Mouse (Mus musculus) hindbrain, embryonic 16.5 days (tissue): Measurements from ENCODE around the gene Dppa5a. TPM values are rescaled to one million over a fixed set of nuclear protein-coding genes. Genes with fewer than 3 reads are reported as not detected.
"Not testable (repeated sequence)": the region's sequence is repeated elsewhere in the genome, so short reads cannot be mapped to it uniquely, and the experiment has no call there.

Experiments
- ATAC-seq: fragments of 200-750 bp; cut with Nextera tagmentation; 2 replicates; pipeline ENCODE4 v1.8.0; 2017; ENCODE audit warnings: moderate TSS enrichment, moderate library complexity
- H3K27ac ChIP-seq: fragments of 300-500 bp; sonication (generic); 2 replicates; pipeline ENCODE4 v1.5.1; 2014; ENCODE audit warnings: low read depth, mild to moderate bottlenecking, control low read depth, low read length, moderate library complexity
- H3K27me3 ChIP-seq: fragments of 300-500 bp; sonication (generic); replicated peaks from 2 replicates; pipeline ENCODE4 v1.6.1; 2014; ENCODE audit warnings: low read length; ENCODE audit not compliant: control insufficient read depth, insufficient read depth
- H3K36me3 ChIP-seq: fragments of 300-500 bp; sonication (generic); 2 replicates; pipeline ENCODE4 v1.6.1; 2014; ENCODE audit warnings: mild to moderate bottlenecking, low read length, moderate library complexity, mixed read lengths; ENCODE audit not compliant: control insufficient read depth, insufficient read depth
- H3K4me1 ChIP-seq: fragments of 300-500 bp; sonication (generic); 2 replicates; pipeline ENCODE4 v1.6.1; 2014; ENCODE audit warnings: low read depth, low read length; ENCODE audit not compliant: control insufficient read depth, insufficient read depth
- H3K4me2 ChIP-seq: fragments of 300-500 bp; sonication (generic); 2 replicates; pipeline ENCODE4 v1.6.1; 2014; ENCODE audit warnings: mild to moderate bottlenecking, low read length, control low read depth, moderate library complexity
- H3K4me3 ChIP-seq: fragments of 300-500 bp; sonication (generic); 2 replicates; pipeline ENCODE4 v1.5.1; 2014; ENCODE audit warnings: mild to moderate bottlenecking, low read length, control low read depth, moderate library complexity
- H3K9ac ChIP-seq: fragments of 300-500 bp; sonication (generic); 2 replicates; pipeline ENCODE4 v1.6.1; 2014; ENCODE audit warnings: low read depth, mild to moderate bottlenecking, control low read depth, low read length, moderate library complexity
- H3K9me3 ChIP-seq: fragments of 300-500 bp; sonication (generic); 2 replicates; pipeline ENCODE4 v1.6.1; 2014; ENCODE audit warnings: mild to moderate bottlenecking, low read length, moderate library complexity; ENCODE audit not compliant: control insufficient read depth
- WGBS: fragments of 180-500 bp; shearing (Covaris S2); extraction: QIAGEN DNeasy Blood & Tissue Kit; methylation state at CpG from one replicate; pipeline ENCODE4 v1.1.7; 2014; 5-methylcytosine and 5-hydroxymethylcytosine counted together
- polyA plus RNA-seq: library from polyadenylated mRNA; unstranded; fragments of >200 nt; fragmentation: Nextera tagmentation; extraction: Ambion mirVana; gene quantifications from 2 replicates; pipeline ENCODE4 v1.2.1, GENCODE M21; 2015

The Dppa5a gene
- 4.5 and 6.4 TPM in 2 replicates for polyA plus RNA-seq

GRCm38 (mm10) chr9:78367959-78368358, at the start of gene Dppa5a:
Dppa5a (minus strand) TSS chr9:78368177.
- not testable (repeated sequence) for H3K4me2 ChIP-seq, H3K4me1 ChIP-seq, H3K9ac ChIP-seq, H3K9me3 ChIP-seq, H3K27ac ChIP-seq, H3K36me3 ChIP-seq, H3K27me3 ChIP-seq, H3K4me3 ChIP-seq, ATAC-seq
- 93% methylated on average over 16 of the region's 16 CpGs for WGBS

DNA sequence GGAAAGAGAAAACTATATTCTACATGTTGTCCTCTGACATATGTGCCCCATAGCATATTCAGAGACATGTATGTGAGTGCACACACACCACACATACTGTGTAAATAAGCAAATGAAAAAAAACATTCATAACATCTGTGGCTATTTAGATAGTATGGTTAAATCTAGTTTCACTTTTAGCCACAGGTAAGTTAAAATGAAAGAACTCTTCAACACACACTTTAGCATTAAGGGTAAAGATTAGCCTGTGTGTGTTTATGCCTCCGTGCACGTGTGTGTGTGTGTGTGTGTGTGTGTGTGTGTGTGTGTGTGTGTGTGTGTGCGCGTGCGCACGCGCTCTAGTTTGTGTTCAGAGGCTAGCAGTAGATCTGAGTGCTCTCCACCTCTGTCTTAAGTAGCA, 33.6 kb upstream of the Dppa5a start:
- Histone ChIP-seq H3K4me2 (no peak overlapping the region), H3K9ac (no peak overlapping the region), H3K27ac (no peak overlapping the region), H3K27me3 (peaks cover 4% of the 10 kb centered on the region), H3K9me3 (no peaks in the 10 kb centered on the region), H3K36me3 (no peaks in the 10 kb centered on the region), H3K4me3 (no peak overlapping the region), H3K4me1 (no peaks in the 10 kb centered on the region)
- ATAC-seq = no peak
- 95% methylated on average over 7 of the region's 7 CpGs for WGBS

DNA sequence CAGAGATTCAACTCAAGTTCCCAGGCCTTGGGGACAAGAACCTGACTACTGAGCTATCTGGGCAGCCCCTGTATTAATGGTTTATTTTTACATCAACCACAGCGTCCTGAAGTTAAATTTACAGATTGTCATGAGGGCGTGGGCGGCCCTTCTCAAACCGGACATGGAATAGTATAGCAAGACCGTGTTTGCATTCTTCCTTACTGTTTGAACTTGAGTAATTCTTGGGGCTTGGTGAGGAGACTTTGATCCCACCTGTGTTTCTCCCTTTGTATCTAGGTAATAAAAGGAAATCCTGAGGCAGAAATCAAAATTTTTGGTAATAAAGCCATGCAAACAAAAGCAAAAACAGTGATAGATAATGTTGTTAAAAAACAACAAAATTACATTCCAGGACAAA, 32.6 kb upstream of the Dppa5a start:
- H3K36me3 ChIP-seq = no peaks in the 10 kb centered on the region
- ATAC-seq = no peak
- no peak overlapping the region for H3K4me2 ChIP-seq
- peaks cover 6% of the 10 kb centered on the region for H3K4me1 ChIP-seq
- no peak overlapping the region for H3K9ac ChIP-seq
- H3K4me3 ChIP-seq = no peak overlapping the region
- peaks cover 13% of the 10 kb centered on the region for H3K27me3 ChIP-seq
- H3K27ac ChIP-seq = no peak overlapping the region
- WGBS = 92% methylated on average over 5 of the region's 5 CpGs
- no peaks in the 10 kb centered on the region for H3K9me3 ChIP-seq

- H3K4me1 ChIP-seq = peaks cover 8% of the 10 kb centered on the region
Measured at GRCm38 (mm10) chr9:78396517-78396916, 28.5 kb upstream of the Dppa5a start.

GRCm38 (mm10) chr9:78395630-78396351, 27.8 kb upstream of the Dppa5a start, which contains the start of gene Ddx43:
Ddx43 (plus strand) TSS chr9:78395777.
- H3K9me3 ChIP-seq = no peaks in the 10 kb centered on the region
- peaks cover 8% of the 10 kb centered on the region for H3K4me1 ChIP-seq
- ATAC-seq = peak; percentile 99
- H3K27ac ChIP-seq = no peak within 1 kb of the TSS
- H3K27me3 ChIP-seq = peaks cover 32% of the 10 kb centered on the region
- H3K36me3 ChIP-seq = no peaks in the 10 kb centered on the region
- peak within 1 kb of the TSS; percentile 47 for H3K9ac ChIP-seq
- 6% methylated on average over 88 of the region's 93 CpGs for WGBS
- peak within 1 kb of the TSS; percentile 61 for H3K4me3 ChIP-seq
- peak within 1 kb of the TSS; percentile 84 for H3K4me2 ChIP-seq

More at GRCm38 (mm10) chr9:78396517-78396916, 28.5 kb upstream of the Dppa5a start:
- 70% methylated on average over 9 of the region's 9 CpGs for WGBS
- H3K4me3 ChIP-seq = peak overlapping the region; percentile 61
- no peak for ATAC-seq
- no peaks in the 10 kb centered on the region for H3K36me3 ChIP-seq
- no peaks in the 10 kb centered on the region for H3K9me3 ChIP-seq
- H3K27me3 ChIP-seq = peaks cover 32% of the 10 kb centered on the region
- no peak overlapping the region for H3K9ac ChIP-seq
- H3K27ac ChIP-seq = no peak overlapping the region
- H3K4me2 ChIP-seq = no peak overlapping the region; the same call in 1 of the 2 replicates

DNA sequence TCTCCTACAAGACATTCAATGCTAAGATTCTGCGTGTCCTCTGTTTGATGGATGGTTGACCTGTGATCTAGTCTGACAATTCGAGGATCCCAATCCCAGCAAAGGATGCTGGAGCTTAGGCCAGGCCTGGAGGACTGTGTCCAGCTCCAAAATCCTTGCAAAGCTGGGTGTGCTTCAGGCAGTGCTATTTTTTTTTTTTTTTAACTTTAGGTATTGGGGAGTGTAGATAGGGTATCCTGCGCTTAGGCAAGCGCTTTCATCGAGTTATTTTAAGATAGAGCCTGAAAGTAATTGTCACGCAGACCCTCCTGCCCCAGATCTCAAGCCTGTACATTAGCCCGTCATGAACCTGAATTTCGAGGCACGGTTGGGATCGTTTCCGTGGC, 27.3 kb upstream of the Dppa5a start:
- no peak for ATAC-seq
- Histone ChIP-seq H3K9me3 (no peaks in the 10 kb centered on the region), H3K4me1 (peaks cover 8% of the 10 kb centered on the region), H3K4me2 (peak overlapping the region; percentile 84), H3K9ac (peak overlapping the region; percentile 47; the same call in 1 of the 2 replicates), H3K27ac (no peak overlapping the region), H3K4me3 (peak overlapping the region; percentile 61), H3K27me3 (peaks cover 32% of the 10 kb centered on the region), H3K36me3 (no peaks in the 10 kb centered on the region)
- whole genome bisulfite sequencing = 36% methylated on average over 11 of the region's 11 CpGs

DNA sequence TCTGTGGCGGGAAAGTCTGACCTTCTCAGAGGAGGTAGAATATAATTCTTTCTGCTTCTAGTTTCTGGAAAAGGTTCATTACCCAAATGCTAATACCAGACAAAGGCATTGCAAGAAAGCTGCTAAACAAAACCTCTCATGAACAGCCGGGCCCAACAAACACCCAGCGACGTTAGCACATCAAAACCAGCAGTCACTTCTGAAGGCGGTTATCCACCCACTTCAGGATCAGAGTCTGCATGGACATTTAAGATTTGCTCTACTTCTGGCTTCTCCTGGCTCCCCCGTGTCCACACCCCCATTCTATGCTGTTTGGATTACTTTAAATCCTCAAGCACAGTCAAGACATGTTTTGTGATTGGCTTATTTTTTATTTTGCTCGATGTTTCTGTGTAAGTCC, 26.6 kb upstream of the Dppa5a start:
- Histone ChIP-seq H3K4me1 (peaks cover 8% of the 10 kb centered on the region), H3K9ac (no peak overlapping the region), H3K4me2 (no peak overlapping the region), H3K36me3 (no peaks in the 10 kb centered on the region), H3K27ac (no peak overlapping the region), H3K4me3 (no peak overlapping the region), H3K27me3 (peaks cover 32% of the 10 kb centered on the region), H3K9me3 (no peaks in the 10 kb centered on the region)
- WGBS = 68% methylated on average over 7 of the region's 7 CpGs
- no peak for ATAC-seq

DNA sequence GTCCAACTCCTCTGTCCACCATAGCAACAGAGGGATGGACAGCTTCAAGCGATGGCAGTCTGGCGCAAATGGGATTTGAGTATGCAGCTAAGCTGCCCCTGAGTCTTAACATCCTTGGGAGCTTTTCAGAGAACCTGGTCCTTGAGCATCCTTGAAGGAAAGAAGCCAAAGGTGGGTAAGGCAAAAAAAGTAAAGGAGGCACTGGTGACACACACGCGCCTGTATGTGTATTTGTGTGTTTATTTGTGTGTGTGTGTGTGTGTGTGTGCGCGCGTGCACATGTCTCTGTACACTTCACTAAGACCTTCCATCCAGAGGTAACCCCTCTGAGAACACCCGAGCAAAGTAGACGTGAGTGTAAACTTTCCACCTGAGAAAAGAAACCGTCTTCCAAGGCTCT, 25.8 kb upstream of the Dppa5a start:
- no peaks in the 10 kb centered on the region for H3K9me3 ChIP-seq
- peaks cover 8% of the 10 kb centered on the region for H3K4me1 ChIP-seq
- no peaks in the 10 kb centered on the region for H3K36me3 ChIP-seq
- H3K27me3 ChIP-seq = peaks cover 32% of the 10 kb centered on the region
- ATAC-seq = no peak
- H3K4me3 ChIP-seq = no peak overlapping the region
- H3K27ac ChIP-seq = no peak overlapping the region
- no peak overlapping the region for H3K9ac ChIP-seq
- H3K4me2 ChIP-seq = no peak overlapping the region
- 88% methylated on average over 10 of the region's 10 CpGs for WGBS

DNA sequence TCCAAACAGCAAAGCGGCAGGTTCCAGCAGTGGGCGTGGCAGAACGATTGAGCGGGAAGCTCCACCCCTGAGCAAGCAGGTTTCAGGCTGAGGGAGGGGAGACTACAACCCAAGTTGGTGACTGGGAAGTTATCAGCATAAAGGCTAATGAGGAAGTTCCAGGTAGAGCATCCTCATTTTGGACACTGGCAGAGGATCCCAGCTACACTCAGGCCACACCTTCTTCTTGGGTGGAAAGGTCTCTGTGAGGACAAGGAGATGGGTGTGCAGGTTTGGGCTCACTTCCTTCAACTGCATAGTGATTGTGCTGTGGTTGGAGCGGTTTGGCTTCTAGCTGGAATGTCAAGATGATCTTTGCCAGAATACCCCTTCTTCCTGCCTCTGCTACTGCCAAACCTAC, 22.0 kb upstream of the Dppa5a start:
- 62% methylated on average over 5 of the region's 5 CpGs for WGBS
- no peak for ATAC-seq
- H3K9ac ChIP-seq = no peak overlapping the region

More for the DNA sequence above, 22.0 kb upstream of the Dppa5a start:
- Histone ChIP-seq H3K27me3 (peaks cover 17% of the 10 kb centered on the region), H3K4me2 (no peak overlapping the region), H3K4me3 (no peak overlapping the region), H3K27ac (no peak overlapping the region), H3K4me1 (no peaks in the 10 kb centered on the region), H3K36me3 (no peaks in the 10 kb centered on the region), H3K9me3 (no peaks in the 10 kb centered on the region)
